Mouse (Mus musculus): Measurements from ENCODE around the gene Rcbtb2. TPM values are rescaled to one million over a fixed set of nuclear protein-coding genes. Genes with fewer than 3 reads are reported as not detected.

The Rcbtb2 gene
- total RNA-seq, 2 experiments from 2014 or later = 35.6 to 57.3 TPM

- ATAC-seq (replicated peaks; ENCODE audit: poor library complexity, severe bottlenecking) = no peak
Observed at GRCm38 (mm10) chr14:73143710-73144420, 21.0 kb downstream of the Rcbtb2 start.

GRCm38 (mm10) chr14:73145531-73145930 is 22.7 kb downstream of the Rcbtb2 start:
- no peak for ATAC-seq (replicated peaks; ENCODE audit: poor library complexity, severe bottlenecking)

GRCm38 (mm10) chr14:73146721-73147120 is 23.9 kb downstream of the Rcbtb2 start:
- no peak for ATAC-seq (replicated peaks; ENCODE audit: poor library complexity, severe bottlenecking)

- no peak for ATAC-seq (replicated peaks; ENCODE audit: poor library complexity, severe bottlenecking)
Observed at GRCm38 (mm10) chr14:73148125-73148524, 25.3 kb downstream of the Rcbtb2 start.

GRCm38 (mm10) chr14:73161303-73161702 is 38.5 kb downstream of the Rcbtb2 start:
- ATAC-seq (replicated peaks; ENCODE audit: poor library complexity, severe bottlenecking) = no peak

GRCm38 (mm10) chr14:73162192-73162800 is 39.5 kb downstream of the Rcbtb2 start:
- ATAC-seq (replicated peaks; ENCODE audit: poor library complexity, severe bottlenecking) = peak; percentile 97

GRCm38 (mm10) chr14:73163363-73163998 is 40.6 kb downstream of the Rcbtb2 start:
- ATAC-seq (replicated peaks; ENCODE audit: poor library complexity, severe bottlenecking) = peak; percentile 28; the same call in 1 of the 2 replicates

GRCm38 (mm10) chr14:73165136-73165535 is 42.3 kb downstream of the Rcbtb2 start:
- ATAC-seq (replicated peaks; ENCODE audit: poor library complexity, severe bottlenecking) = no peak

- ATAC-seq (replicated peaks; ENCODE audit: poor library complexity, severe bottlenecking) = peak; percentile 54
Observed at GRCm38 (mm10) chr14:73168605-73169004, 45.8 kb downstream of the Rcbtb2 start.

- no peak for ATAC-seq (replicated peaks; ENCODE audit: poor library complexity, severe bottlenecking)
Observed at GRCm38 (mm10) chr14:73169926-73170844, 47.3 kb downstream of the Rcbtb2 start.

- peak; percentile 63 for ATAC-seq (replicated peaks; ENCODE audit: poor library complexity, severe bottlenecking)
Observed at GRCm38 (mm10) chr14:73172196-73173011, 49.6 kb downstream of the Rcbtb2 start.

- no peak for ATAC-seq (replicated peaks; ENCODE audit: poor library complexity, severe bottlenecking)
Observed at GRCm38 (mm10) chr14:73173662-73174061, 50.8 kb downstream of the Rcbtb2 start.

- no peak for ATAC-seq (replicated peaks; ENCODE audit: poor library complexity, severe bottlenecking)
Observed at GRCm38 (mm10) chr14:73174091-73174995, 51.5 kb downstream of the Rcbtb2 start.

- no peak for ATAC-seq (replicated peaks; ENCODE audit: poor library complexity, severe bottlenecking)
Observed at GRCm38 (mm10) chr14:73175031-73175430, 52.2 kb downstream of the Rcbtb2 start.

GRCm38 (mm10) chr14:73175814-73176213 is 53.0 kb downstream of the Rcbtb2 start:
- ATAC-seq (replicated peaks; ENCODE audit: poor library complexity, severe bottlenecking) = peak; percentile 76

GRCm38 (mm10) chr14:73176266-73176665 is 53.4 kb downstream of the Rcbtb2 start:
- ATAC-seq (replicated peaks; ENCODE audit: poor library complexity, severe bottlenecking) = peak; percentile 13; the same call in 1 of the 2 replicates

- ATAC-seq (replicated peaks; ENCODE audit: poor library complexity, severe bottlenecking) = no peak
Observed at GRCm38 (mm10) chr14:73177961-73178360, 55.1 kb downstream of the Rcbtb2 start.

- no peak for ATAC-seq (replicated peaks; ENCODE audit: poor library complexity, severe bottlenecking)
Observed at GRCm38 (mm10) chr14:73179221-73179681, 56.4 kb downstream of the Rcbtb2 start.

All from granulocyte monocyte progenitor cell, adult 5-6 weeks (primary cell).